Mouse (Mus musculus) liver, postnatal 0 days (tissue): ENCODE measurements around the gene Gsk3b.

Experiments
- CTCF ChIP-seq: sonication (generic); IDR thresholded peaks from 2 replicates; pipeline ENCODE4 v1.5.1; 2016; ENCODE audit warnings: antibody characterized with exemption, low read depth
- EP300 ChIP-seq: IDR thresholded peaks from 2 replicates; pipeline ENCODE4 v1.6.1; 2016; ENCODE audit warnings: antibody characterized with exemption, low read depth, mild to moderate bottlenecking

DNA sequence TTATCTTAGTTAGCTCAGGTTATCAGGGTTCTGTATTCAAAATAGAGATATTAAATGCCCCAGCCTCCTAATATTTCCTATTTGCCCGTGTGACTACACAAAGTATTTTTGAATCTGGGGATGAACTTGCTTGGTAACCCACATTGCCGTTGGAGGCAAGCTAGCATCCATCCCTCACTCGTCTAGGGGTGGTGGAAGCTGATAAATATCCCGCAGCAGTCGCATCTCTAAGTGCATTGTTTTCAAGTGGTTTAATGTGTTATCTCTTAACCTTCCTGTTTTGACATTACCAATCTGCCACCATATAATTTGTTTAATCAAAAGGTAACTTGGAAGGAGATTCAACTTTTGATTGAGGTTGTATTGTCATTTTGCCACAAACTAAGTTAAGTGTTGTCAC is 2.2 kb downstream of the Gsk3b start:
- TF ChIP-seq CTCF (no peak), EP300 (no peak)
